Mouse (Mus musculus) embryonic stem cell, embryonic (primary cell): ENCODE results near the gene Msrb1.
"Not testable (repeated sequence)": the region's sequence is repeated elsewhere in the genome, so short reads cannot be mapped to it uniquely, and the experiment has no call there.

Experiments used
- CTCF ChIA-PET, 4 experiments: fragments of 300-600 bp in 2 of 4; fragments of 350-600 bp in 2 of 4; sonication (Branson Sonifier 250); formaldehyde crosslinking; loops; one replicate each; lab custom pipeline; 2022; ENCODE audit warnings: inconsistent platforms in 2 of 4; lab: Charles Lee
- POLR2A ChIA-PET, 4 experiments: fragments of 300-600 bp in 2 of 4; fragments of 350-600 bp in 2 of 4; sonication (Branson Sonifier 250); formaldehyde crosslinking; loops; one replicate each; lab custom pipeline; 2022; ENCODE audit warnings: antibody characterized with exemption in 4 of 4, inconsistent platforms in 1 of 4; lab: Charles Lee

The Msrb1 gene

GRCm38 (mm10) chr17:24707801-24708425 is 28.5 kb upstream of the Msrb1 start:
- ChIA-PET POLR2A (interaction anchor here (0.6 to 9.6 kb wide), 58 partner anchors 9 to 538 kb away, joined by 3 to 144 read pairs (median 5); partner anchors contain the start of genes Rnf151 (in 4 of the 4), Rps2 (in 4 of the 4), Ndufb10 (in 3 of the 4) and Syngr3 (in 3 of the 4)), CTCF (interaction anchor here in 3 of 4 experiments (0.6 to 1.7 kb wide), 11 partner anchors 9 to 246 kb away, joined by 3 to 6 read pairs (median 3); partner anchors contain the start of genes Zfp598 (in 2 of the 3), Mlst8 (in 1 of the 3), Ndufb10 (in 1 of the 3) and Noxo1 (in 1 of the 3))

DNA sequence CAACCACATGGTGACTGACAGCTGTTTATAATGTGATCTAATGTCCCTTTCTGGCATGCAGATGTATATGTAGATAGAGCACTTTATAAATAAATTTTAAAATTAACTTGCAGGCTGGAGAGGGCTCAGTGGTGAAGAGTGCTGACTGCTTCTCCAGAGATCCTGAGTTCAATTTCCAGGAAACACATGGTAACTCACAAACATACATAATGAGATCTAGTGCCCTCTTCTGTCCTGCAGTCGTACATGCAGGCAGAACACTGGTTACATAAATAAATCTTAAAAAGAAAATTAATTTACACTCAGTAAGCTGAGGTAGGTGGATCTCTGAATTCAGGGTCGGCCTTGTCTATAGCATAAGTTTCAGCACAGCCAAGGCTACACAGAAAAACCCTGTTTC is 27.8 kb upstream of the Msrb1 start:
- ChIA-PET CTCF (interaction anchor here in 3 of 4 experiments (0.9 to 1.7 kb wide), 3 partner anchors 10 to 230 kb away, joined by 3 to 6 read pairs (median 5); partner anchors contain the start of gene Mlst8 (in 2 of the 3)), POLR2A (interaction anchor here (0.6 to 9.6 kb wide), 21 partner anchors 9 to 457 kb away, joined by 3 to 144 read pairs (median 8); partner anchors contain the start of genes Syngr3 (in 3 of the 4), Rnf151 (in 2 of the 4), Rps2 (in 2 of the 4) and Traf7 (in 2 of the 4))

- POLR2A ChIA-PET = interaction anchor here in 3 of 4 experiments (0.5 to 14.7 kb wide), 31 partner anchors 9 to 1011 kb away, joined by 3 to 268 read pairs (median 5); partner anchors contain the start of genes Msrb1 (in 3 of the 3), Ndufb10 (in 2 of the 3), Pkd1 (in 2 of the 3) and Rpl3l (in 2 of the 3)
- CTCF ChIA-PET = interaction anchor here in 2 of 4 experiments (0.6 to 1.5 kb wide), 4 partner anchors 12 to 519 kb away, joined by 3 read pairs; no protein-coding TSS in a partner anchor
Measured at GRCm38 (mm10) chr17:24715556-24715955, 20.9 kb upstream of the Msrb1 start.

DNA sequence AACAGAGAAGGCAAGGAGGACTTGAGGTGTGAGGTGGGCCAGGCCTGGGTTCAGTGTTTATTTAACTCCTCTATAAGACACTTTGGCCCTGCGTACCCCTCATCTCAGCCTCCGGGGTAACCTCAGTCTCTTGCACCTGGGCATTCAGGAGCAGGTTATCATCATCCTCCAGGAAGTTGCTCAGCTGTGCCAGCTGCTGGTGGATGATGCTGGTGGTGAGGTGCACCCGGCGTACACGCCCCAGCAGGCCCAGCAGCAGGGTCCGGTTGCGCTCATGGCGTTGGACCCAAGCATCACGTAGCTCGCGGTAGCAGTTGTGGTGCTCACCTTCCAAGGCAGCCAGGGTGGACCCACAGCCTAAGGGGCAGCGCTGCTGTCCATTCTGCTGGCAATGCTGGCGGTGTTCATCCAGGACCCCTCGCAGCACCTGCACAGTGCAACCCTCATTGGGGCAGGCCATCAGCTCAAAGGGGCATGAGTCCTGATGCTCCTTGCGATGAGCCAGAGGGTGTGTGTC is 20.2 kb upstream of the Msrb1 start:
- ChIA-PET CTCF (interaction anchor here in 1 of 4 experiments (0.6 to 1.5 kb wide), 5 partner anchors 8 to 520 kb away, joined by 3 read pairs; partner anchors contain the start of gene Tbl3), POLR2A (interaction anchor here in 3 of 4 experiments (0.5 to 14.7 kb wide), 48 partner anchors 8 to 1011 kb away, joined by 3 to 268 read pairs (median 5); partner anchors contain the start of genes Msrb1 (in 3 of the 3), Traf7 (in 3 of the 3), Ndufb10 (in 2 of the 3) and Pkd1 (in 2 of the 3))

DNA sequence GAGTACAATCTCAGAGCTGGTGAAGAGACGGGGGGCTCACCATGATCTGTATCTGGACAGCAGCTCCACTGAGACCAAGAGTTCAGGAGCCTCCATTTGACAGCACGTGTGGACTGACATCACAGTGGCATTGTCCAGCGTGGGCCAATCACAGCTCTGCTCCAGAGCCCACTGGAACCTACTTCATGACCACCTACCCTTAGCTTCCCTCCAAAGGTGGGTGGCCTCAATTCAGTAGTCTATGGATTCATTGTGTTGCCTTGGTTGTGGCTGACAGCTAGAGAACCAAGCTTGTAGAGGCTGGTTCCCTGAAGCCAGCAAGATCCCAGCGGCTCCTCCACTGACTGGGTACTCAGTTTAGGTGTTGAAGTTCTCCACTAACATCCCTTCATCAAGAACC is 18.5 kb upstream of the Msrb1 start, which contains the start of the genes Rnf151 and Rps2:
Gene Rnf151 (minus strand): TSS at position 121 of the 400 bp plus-strand sequence.
Gene Rps2 (plus strand): TSS at position 174 of the 400 bp plus-strand sequence.
- POLR2A ChIA-PET = interaction anchor here (0.5 to 14.7 kb wide), 55 partner anchors 7 to 467 kb away, joined by 3 to 268 read pairs (median 4); partner anchors contain the start of genes Tbl3 (in 4 of the 4), Traf7 (in 3 of the 4), Msrb1 (in 2 of the 4) and Nthl1 (in 2 of the 4)
- CTCF ChIA-PET = interaction anchor here in 3 of 4 experiments (0.7 to 1.2 kb wide), 5 partner anchors 7 to 42 kb away, joined by 3 to 4 read pairs (median 3); partner anchors contain the start of gene Rpl3l (in 1 of the 3)

GRCm38 (mm10) chr17:24718938-24719337 is 17.5 kb upstream of the Msrb1 start:
- POLR2A ChIA-PET = interaction anchor here (0.6 to 14.7 kb wide), 34 partner anchors 10 to 564 kb away, joined by 3 to 268 read pairs (median 4); partner anchors contain the start of genes Tbl3 (in 3 of the 4), Traf7 (in 3 of the 4), Msrb1 (in 2 of the 4) and Rpl3l (in 2 of the 4)

GRCm38 (mm10) chr17:24719494-24720222 is 16.8 kb upstream of the Msrb1 start:
- ChIA-PET POLR2A (interaction anchor here in 3 of 4 experiments (0.7 to 14.7 kb wide), 27 partner anchors 12 to 554 kb away, joined by 3 to 268 read pairs (median 5); partner anchors contain the start of genes Tbl3 (in 3 of the 3), Msrb1 (in 2 of the 3), Traf7 (in 2 of the 3) and Fahd1 (in 1 of the 3)), CTCF (no interaction called here)

More at GRCm38 (mm10) chr17:24718938-24719337, 17.5 kb upstream of the Msrb1 start:
- CTCF ChIA-PET = interaction anchor here in 1 of 4 experiments (1.2 kb wide), 1 partner anchor 12 kb away, joined by 3 read pairs; no protein-coding TSS in a partner anchor

DNA sequence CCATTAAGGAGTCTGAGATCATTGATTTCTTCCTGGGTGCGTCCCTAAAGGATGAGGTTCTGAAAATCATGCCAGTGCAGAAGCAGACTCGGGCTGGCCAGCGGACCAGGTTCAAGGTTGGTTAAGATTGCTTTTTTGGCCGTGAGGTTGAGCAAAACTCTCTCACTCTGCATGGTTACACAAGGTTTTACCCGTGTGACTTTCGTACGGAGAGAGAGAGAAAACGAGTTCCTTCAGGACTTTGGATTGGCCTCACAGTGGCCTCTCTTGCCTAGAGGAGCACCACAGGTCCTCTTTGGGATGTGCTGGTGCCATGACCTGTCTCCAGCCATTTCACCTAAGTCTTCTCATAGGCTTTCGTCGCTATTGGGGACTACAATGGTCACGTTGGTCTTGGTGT is 15.8 kb upstream of the Msrb1 start:
- POLR2A ChIA-PET = interaction anchor here in 3 of 4 experiments (0.6 to 14.7 kb wide), 24 partner anchors 13 to 553 kb away, joined by 3 to 268 read pairs (median 6); partner anchors contain the start of genes Msrb1 (in 2 of the 3), Spsb3 (in 2 of the 3), Traf7 (in 2 of the 3) and E4f1 (in 1 of the 3)
- CTCF ChIA-PET = not testable (repeated sequence)

- CTCF ChIA-PET = not testable (repeated sequence)
- POLR2A ChIA-PET = interaction anchor here in 3 of 4 experiments (0.6 to 14.7 kb wide), 49 partner anchors 10 to 504 kb away, joined by 3 to 268 read pairs (median 5); partner anchors contain the start of genes Msrb1 (in 2 of the 3), Pkd1 (in 2 of the 3), Tbl3 (in 2 of the 3) and Traf7 (in 2 of the 3)
Measured at GRCm38 (mm10) chr17:24721383-24721955, 15.0 kb upstream of the Msrb1 start.

GRCm38 (mm10) chr17:24722220-24722924 is 14.1 kb upstream of the Msrb1 start:
- CTCF ChIA-PET = interaction anchor here in 1 of 4 experiments (0.7 kb wide), 1 partner anchor 129 kb away, joined by 3 read pairs; no protein-coding TSS in a partner anchor
- POLR2A ChIA-PET = interaction anchor here (0.6 to 14.7 kb wide), 65 partner anchors 10 to 1109 kb away, joined by 3 to 268 read pairs (median 4); partner anchors contain the start of genes Tbl3 (in 3 of the 4), Eme2 (in 2 of the 4), Mrps34 (in 2 of the 4) and Msrb1 (in 2 of the 4)

GRCm38 (mm10) chr17:24723122-24723880 is 13.1 kb upstream of the Msrb1 start:
- ChIA-PET CTCF (interaction anchor here in 2 of 4 experiments (0.7 kb wide), 3 partner anchors 43 to 659 kb away, joined by 3 read pairs; no protein-coding TSS in a partner anchor), POLR2A (interaction anchor here (0.6 to 14.7 kb wide), 46 partner anchors 9 to 1108 kb away, joined by 3 to 268 read pairs (median 6); partner anchors contain the start of genes Tbl3 (in 3 of the 4), Eme2 (in 2 of the 4), Fahd1 (in 2 of the 4) and Meiob (in 2 of the 4))

DNA sequence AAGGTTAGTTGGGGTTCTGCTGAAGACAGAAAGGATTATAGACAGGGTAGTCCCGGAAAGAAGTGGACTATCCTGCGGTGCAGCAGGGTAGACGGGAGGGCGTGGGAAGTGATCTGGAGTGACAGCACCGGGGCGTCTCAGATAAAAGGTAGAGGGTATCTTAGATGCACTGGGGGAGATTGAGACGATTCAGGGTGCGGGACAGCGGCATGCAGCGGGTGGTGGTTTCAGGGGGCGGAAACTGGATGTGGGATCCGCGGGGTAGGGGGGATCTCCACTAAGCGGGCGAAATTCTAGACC is 12.6 kb upstream of the Msrb1 start:
- ChIA-PET POLR2A (interaction anchor here (0.6 to 14.7 kb wide), 40 partner anchors 8 to 550 kb away, joined by 3 to 268 read pairs (median 6); partner anchors contain the start of genes Tbl3 (in 3 of the 4), Traf7 (in 3 of the 4), Eme2 (in 2 of the 4) and Fahd1 (in 2 of the 4)), CTCF (interaction anchor here (0.6 to 1.5 kb wide), 9 partner anchors 9 to 1033 kb away, joined by 3 to 8 read pairs (median 5); partner anchors contain the start of genes Msrb1 (in 2 of the 4) and Tbl3 (in 1 of the 4))

- CTCF ChIA-PET = interaction anchor here (0.6 to 1.6 kb wide), 12 partner anchors 7 to 1033 kb away, joined by 3 to 8 read pairs (median 4); partner anchors contain the start of genes Msrb1 (in 2 of the 4), Nthl1 (in 1 of the 4), Tbl3 (in 1 of the 4) and Tsc2 (in 1 of the 4)
- POLR2A ChIA-PET = interaction anchor here (0.6 to 14.7 kb wide), 35 partner anchors 8 to 550 kb away, joined by 3 to 268 read pairs (median 6); partner anchors contain the start of genes Tbl3 (in 3 of the 4), Traf7 (in 3 of the 4), Eme2 (in 2 of the 4) and Meiob (in 2 of the 4)
Measured at GRCm38 (mm10) chr17:24724184-24724583, 12.3 kb upstream of the Msrb1 start, which contains the start of gene Ndufb10. TSS of gene Ndufb10 (minus strand) at chr17:24724478.
